Mouse (Mus musculus): ENCODE data around the gene Mlph.

GRCm38 (mm10) chr1:90951670-90952069, 36.8 kb downstream of the Mlph start:
- TF ChIP-seq CTCF (IDR thresholded peaks at IDR 0.05; ENCODE audit: control insufficient read depth, insufficient read depth, insufficient replicate concordance, low read depth, low read length): no peak
- TF ChIP-seq POLR2A (IDR thresholded peaks at IDR 0.05; ENCODE audit: control insufficient read depth, low read depth, low read length): no peak

Data from testis, adult 2 months (tissue).